Mouse (Mus musculus) kidney, embryonic 14.5 days (tissue): Measurements from ENCODE around the gene Insig2. TPM values are rescaled to one million over a fixed set of nuclear protein-coding genes. Genes with fewer than 3 reads are reported as not detected.

Source experiments
- ATAC-seq: fragments of 200-750 bp; cut with Nextera tagmentation; 2 replicates; pipeline ENCODE4 v1.8.0; 2017; ENCODE audit warnings: moderate number of reproducible peaks, mild to moderate bottlenecking, moderate TSS enrichment, moderate library complexity; ENCODE audit not compliant: low FRiP score, low TSS enrichment
- H3K27ac ChIP-seq: fragments of 300-500 bp; sonication (generic); 2 replicates; pipeline ENCODE4 v1.5.1; 2014; ENCODE audit warnings: low read depth, mild to moderate bottlenecking, low read length, moderate library complexity, mixed read lengths
- H3K27me3 ChIP-seq: fragments of 300-500 bp; sonication (generic); 2 replicates; pipeline ENCODE4 v1.6.1; 2014; ENCODE audit warnings: mild to moderate bottlenecking, low read length; ENCODE audit not compliant: control insufficient read depth, insufficient read depth
- H3K36me3 ChIP-seq: fragments of 300-500 bp; sonication (generic); 2 replicates; pipeline ENCODE4 v1.6.1; 2014; ENCODE audit warnings: low read length, mixed read lengths; ENCODE audit not compliant: control insufficient read depth, insufficient read depth
- H3K4me1 ChIP-seq: fragments of 300-500 bp; sonication (generic); 2 replicates; pipeline ENCODE4 v1.6.1; 2014; ENCODE audit warnings: low read length, mixed read lengths; ENCODE audit not compliant: control insufficient read depth, insufficient read depth
- H3K4me2 ChIP-seq: fragments of 300-500 bp; sonication (generic); replicated peaks from 2 replicates; pipeline ENCODE4 v1.6.1; 2014; ENCODE audit warnings: low read depth, mild to moderate bottlenecking, low read length
- H3K4me3 ChIP-seq: fragments of 300-500 bp; sonication (generic); 2 replicates; pipeline ENCODE4 v1.5.1; 2014; ENCODE audit warnings: mild to moderate bottlenecking, low read length
- H3K9ac ChIP-seq: fragments of 300-500 bp; sonication (generic); 2 replicates; pipeline ENCODE4 v1.6.1; 2014; ENCODE audit warnings: low read depth, mild to moderate bottlenecking, low read length, moderate library complexity
- H3K9me3 ChIP-seq: fragments of 300-500 bp; sonication (generic); 2 replicates; pipeline ENCODE4 v1.6.1; 2016; ENCODE audit warnings: low read length; ENCODE audit not compliant: control insufficient read depth
- WGBS: fragments of 180-500 bp; shearing (Covaris S2); extraction: QIAGEN DNeasy Blood & Tissue Kit; methylation state at CpG from one replicate; pipeline ENCODE4 v1.1.7; 2014; 5-methylcytosine and 5-hydroxymethylcytosine counted together
- polyA plus RNA-seq: library from polyadenylated mRNA; unstranded; fragments of >200 nt; fragmentation: Nextera tagmentation; extraction: Ambion mirVana; gene quantifications from 2 replicates; pipeline ENCODE4 v1.2.1, GENCODE M21; 2014

Gene Insig2
- polyA plus RNA-seq, 1 experiment from 2014 or later: 23.3 TPM

DNA sequence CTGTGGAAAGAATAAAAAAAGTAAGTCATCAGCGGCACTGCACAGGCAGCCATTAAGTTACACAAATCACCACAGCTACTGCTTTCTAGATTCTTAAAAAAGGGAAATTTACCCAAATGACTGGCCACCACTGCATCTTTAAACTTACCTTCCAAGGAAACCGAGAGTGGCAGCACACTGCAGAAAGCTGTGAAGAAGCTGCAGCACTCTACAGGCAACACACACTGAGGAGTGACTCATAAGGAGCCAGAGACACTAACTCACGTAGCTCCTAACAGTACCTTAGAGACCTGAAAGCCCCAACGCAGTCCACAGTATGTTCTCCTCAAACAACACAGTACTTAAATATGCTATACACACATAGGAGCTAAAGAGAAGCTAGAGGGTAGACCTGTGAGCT is 20.1 kb downstream of the Insig2 start:
- no peaks in the 10 kb centered on the region for H3K4me1 ChIP-seq
- no peak overlapping the region for H3K4me3 ChIP-seq
- H3K4me2 ChIP-seq: no peak overlapping the region
- no peak for ATAC-seq
- no peaks in the 10 kb centered on the region for H3K9me3 ChIP-seq
- H3K27ac ChIP-seq: no peak overlapping the region
- no peak overlapping the region for H3K9ac ChIP-seq
- no peaks in the 10 kb centered on the region for H3K27me3 ChIP-seq
- WGBS: 81% methylated on average over 4 of the region's 4 CpGs
- H3K36me3 ChIP-seq: peaks cover 13% of the 10 kb centered on the region; the same call in 1 of the 2 replicates

DNA sequence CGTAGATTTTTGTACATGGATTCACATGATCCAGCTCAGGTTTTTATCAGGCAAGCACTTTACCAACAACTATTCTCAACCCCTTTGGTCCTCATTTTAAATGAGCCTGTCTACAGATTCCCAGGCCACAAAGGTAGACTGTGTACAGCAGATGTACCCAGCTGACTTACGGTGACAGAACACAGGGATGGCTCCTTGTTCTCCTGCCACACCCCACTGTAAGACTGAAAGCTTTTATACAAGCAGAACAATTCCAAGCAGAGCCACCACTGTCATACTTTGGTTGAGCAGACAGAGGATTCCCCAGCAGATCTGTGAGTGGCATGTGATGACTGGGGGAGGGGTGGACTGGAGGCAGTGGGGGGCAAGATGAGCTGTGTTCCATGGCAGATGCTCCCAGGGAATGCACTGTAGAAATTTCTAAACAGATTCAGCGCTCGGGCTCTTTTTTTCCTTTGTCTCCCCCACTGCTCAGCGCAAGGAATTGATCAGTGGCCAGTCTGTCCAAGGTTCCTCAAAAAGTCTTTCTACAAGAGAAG is 35.6 kb downstream of the Insig2 start:
- no peak for ATAC-seq
- Histone ChIP-seq H3K4me3 (no peak overlapping the region), H3K4me2 (no peak overlapping the region), H3K4me1 (no peaks in the 10 kb centered on the region), H3K27ac (no peak overlapping the region), H3K36me3 (no peaks in the 10 kb centered on the region), H3K9me3 (no peaks in the 10 kb centered on the region), H3K27me3 (no peaks in the 10 kb centered on the region), H3K9ac (no peak overlapping the region)
- 87% methylated on average over 5 of the region's 5 CpGs for WGBS

DNA sequence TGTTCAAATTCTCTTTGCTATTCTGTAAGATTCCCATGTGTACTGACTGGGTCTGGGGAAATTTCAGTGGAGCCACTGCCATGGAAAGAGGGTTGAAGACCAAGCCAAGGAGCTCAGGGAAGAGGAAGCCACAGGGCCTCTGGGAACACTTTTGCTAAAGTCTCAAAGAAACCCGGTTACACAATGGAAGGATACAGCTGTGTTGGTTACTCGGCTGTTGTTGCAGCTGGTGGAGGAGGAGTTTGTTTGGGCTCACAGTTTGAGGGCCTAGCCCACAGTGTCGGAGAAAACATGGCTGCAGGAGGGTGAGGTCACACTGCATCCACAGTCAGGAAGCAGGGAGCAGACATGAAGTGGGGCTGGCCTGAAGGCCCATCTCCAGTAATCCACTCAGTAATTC is 38.8 kb downstream of the Insig2 start:
- Histone ChIP-seq H3K27me3 (no peaks in the 10 kb centered on the region), H3K36me3 (no peaks in the 10 kb centered on the region), H3K9me3 (no peaks in the 10 kb centered on the region), H3K4me2 (no peak overlapping the region), H3K4me1 (no peaks in the 10 kb centered on the region), H3K4me3 (no peak overlapping the region), H3K9ac (no peak overlapping the region), H3K27ac (no peak overlapping the region)
- 47% methylated on average over 3 of the region's 3 CpGs for WGBS
- ATAC-seq: no peak

DNA sequence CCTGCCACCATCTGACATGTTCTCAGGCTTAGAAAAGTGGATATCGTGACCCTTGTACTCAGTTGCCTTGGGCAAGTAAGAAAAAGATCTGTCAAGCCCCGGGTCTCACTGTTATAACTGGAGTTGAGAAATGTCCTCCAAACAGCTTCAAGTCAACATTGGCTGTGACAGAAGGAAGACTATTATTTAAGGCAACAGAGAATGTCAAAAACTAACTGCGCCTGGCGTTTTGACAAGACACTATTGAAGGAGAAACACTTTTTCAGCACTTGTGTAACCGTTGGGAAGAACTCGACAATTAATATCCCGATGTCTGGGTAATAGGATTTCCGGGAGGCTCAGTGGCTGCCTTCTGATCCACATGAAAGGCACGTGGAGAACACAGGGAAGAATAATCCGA is 41.5 kb downstream of the Insig2 start:
- Histone ChIP-seq H3K27me3 (no peaks in the 10 kb centered on the region), H3K27ac (no peak overlapping the region), H3K4me1 (no peaks in the 10 kb centered on the region), H3K4me3 (no peak overlapping the region), H3K9me3 (no peaks in the 10 kb centered on the region), H3K4me2 (no peak overlapping the region), H3K36me3 (no peaks in the 10 kb centered on the region), H3K9ac (no peak overlapping the region)
- 68% methylated on average over 10 of the region's 10 CpGs for WGBS
- no peak for ATAC-seq

DNA sequence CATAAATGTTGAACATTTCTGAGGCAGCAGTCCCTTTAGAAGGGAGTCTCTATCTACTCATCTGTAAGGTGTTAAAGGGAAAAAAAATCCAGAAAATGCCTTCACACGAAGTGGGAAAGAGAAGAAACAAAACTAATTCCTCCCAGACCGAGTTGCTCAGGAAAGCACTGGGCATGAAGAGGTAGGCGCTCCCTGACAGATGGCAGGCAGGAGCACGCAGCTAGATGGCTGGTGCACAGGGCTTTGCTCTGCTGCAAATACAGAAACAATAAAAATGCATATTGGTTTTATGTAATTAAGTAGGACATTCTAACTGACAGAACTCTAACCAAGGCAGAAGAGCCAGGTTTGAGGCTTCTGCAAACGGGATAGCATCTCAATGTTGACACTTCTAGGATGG is 42.0 kb downstream of the Insig2 start:
- Histone ChIP-seq H3K4me3 (no peak overlapping the region), H3K9ac (no peak overlapping the region), H3K27me3 (no peaks in the 10 kb centered on the region), H3K9me3 (no peaks in the 10 kb centered on the region), H3K36me3 (no peaks in the 10 kb centered on the region), H3K27ac (no peak overlapping the region), H3K4me2 (no peak overlapping the region), H3K4me1 (no peaks in the 10 kb centered on the region)
- no peak for ATAC-seq
- 63% methylated on average over 5 of the region's 5 CpGs for WGBS

DNA sequence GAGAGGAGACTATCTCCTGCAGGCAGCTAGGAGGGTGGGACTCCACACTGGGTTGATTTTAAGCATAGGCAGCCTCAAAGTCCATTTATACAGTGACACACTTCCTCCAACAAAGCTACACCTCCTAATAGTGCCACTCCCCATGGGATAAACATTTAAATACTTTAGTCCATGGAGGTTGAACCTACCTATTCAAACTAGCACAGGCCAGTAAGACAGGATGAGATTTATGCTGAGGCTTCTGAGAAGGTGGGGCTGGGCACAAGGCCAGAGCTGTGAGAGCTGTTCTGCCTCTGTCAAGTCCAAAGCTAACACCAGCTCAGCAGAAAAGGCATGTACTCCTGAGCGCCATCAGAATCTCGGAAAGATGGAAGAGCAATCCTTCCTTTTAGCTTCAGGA is 48.2 kb downstream of the Insig2 start:
- H3K36me3 ChIP-seq: no peaks in the 10 kb centered on the region
- H3K27me3 ChIP-seq: no peaks in the 10 kb centered on the region
- H3K27ac ChIP-seq: no peak overlapping the region
- 86% methylated on average over 2 of the region's 2 CpGs for WGBS
- no peak overlapping the region for H3K9ac ChIP-seq
- H3K4me1 ChIP-seq: no peaks in the 10 kb centered on the region
- H3K4me2 ChIP-seq: no peak overlapping the region
- no peak overlapping the region for H3K4me3 ChIP-seq
- no peaks in the 10 kb centered on the region for H3K9me3 ChIP-seq
- ATAC-seq: no peak

DNA sequence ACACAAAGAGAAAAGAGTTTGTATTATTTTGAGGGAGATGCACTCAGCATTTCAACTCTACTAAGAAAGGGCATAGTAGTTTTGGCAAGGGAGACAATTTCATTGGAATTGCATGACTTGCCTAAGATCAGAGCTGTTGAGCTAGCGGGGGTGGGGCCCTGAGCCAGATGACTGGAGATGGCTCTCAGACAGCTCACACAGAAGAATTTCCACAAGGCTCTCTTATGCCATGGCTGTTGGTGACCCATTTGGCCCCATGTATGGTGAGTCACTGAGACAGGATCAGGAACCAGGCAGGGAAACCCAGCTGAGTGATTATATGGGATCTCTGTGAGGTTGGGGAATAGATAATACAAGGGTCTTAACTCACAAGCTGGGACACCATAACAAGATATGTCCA is 51.9 kb downstream of the Insig2 start:
- Histone ChIP-seq H3K4me3 (no peak overlapping the region), H3K27ac (no peak overlapping the region), H3K4me1 (no peaks in the 10 kb centered on the region), H3K27me3 (no peaks in the 10 kb centered on the region), H3K4me2 (no peak overlapping the region), H3K36me3 (no peaks in the 10 kb centered on the region), H3K9ac (no peak overlapping the region), H3K9me3 (no peaks in the 10 kb centered on the region)
- WGBS: 84% methylated on average over 1 of the region's 1 CpGs
- ATAC-seq: no peak

DNA sequence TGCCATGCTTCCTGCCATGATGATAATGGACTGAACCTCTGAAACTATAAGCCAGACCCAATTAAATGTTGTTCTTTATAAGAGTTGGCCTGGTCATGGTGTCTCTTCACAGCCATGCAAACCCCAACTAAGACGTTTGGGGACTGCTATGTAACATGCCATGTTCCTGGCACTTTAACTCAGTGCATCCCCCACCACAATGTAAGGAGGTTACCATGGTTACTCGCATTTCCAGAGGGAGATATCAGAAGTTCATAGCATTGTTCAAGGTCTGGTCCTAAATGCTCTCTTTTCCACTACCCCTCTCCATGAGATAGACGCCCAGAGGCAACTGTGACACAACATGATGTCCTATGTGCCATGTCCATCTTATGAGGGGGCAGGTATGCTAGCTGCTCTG is 54.0 kb downstream of the Insig2 start:
- no peaks in the 10 kb centered on the region for H3K9me3 ChIP-seq
- ATAC-seq: no peak
- no peak overlapping the region for H3K4me2 ChIP-seq
- H3K4me1 ChIP-seq: no peaks in the 10 kb centered on the region
- WGBS: 78% methylated on average over 3 of the region's 3 CpGs
- H3K9ac ChIP-seq: no peak overlapping the region
- no peaks in the 10 kb centered on the region for H3K27me3 ChIP-seq
- H3K36me3 ChIP-seq: no peaks in the 10 kb centered on the region
- H3K4me3 ChIP-seq: no peak overlapping the region
- no peak overlapping the region for H3K27ac ChIP-seq

DNA sequence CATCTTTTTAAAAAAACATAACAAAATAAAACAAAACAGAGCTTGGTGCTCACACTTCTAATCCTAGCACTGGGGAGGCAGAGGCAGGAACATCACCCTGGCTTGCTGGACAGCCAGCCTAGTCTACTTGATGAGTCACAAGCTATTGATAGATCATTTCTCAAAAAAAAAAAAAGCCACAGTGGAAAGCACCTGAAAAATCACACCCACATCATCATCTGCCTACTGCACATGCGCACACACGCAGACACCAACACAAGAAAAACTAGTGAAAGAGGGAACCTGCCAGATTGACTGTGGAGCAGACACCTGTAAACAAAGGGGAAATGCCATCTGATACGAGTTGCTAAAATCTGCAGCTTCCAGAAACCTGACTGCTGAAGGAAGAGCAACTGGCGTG is 54.9 kb downstream of the Insig2 start:
- Histone ChIP-seq H3K36me3 (no peaks in the 10 kb centered on the region), H3K9ac (no peak overlapping the region), H3K4me2 (no peak overlapping the region), H3K27ac (no peak overlapping the region), H3K9me3 (no peaks in the 10 kb centered on the region), H3K4me1 (no peaks in the 10 kb centered on the region), H3K4me3 (no peak overlapping the region), H3K27me3 (no peaks in the 10 kb centered on the region)
- ATAC-seq: no peak
- 91% methylated on average over 4 of the region's 4 CpGs for WGBS
